Mouse (Mus musculus): Measurements from ENCODE around the gene Leng9. TPM values are rescaled to one million over a fixed set of nuclear protein-coding genes. Genes with fewer than 3 reads are reported as not detected.

Leng9 gene
- total RNA-seq, 1 experiment from 2014 or later, result 1.3 TPM

- no peak for ATAC-seq (replicated peaks; ENCODE audit: low read depth, poor library complexity, severe bottlenecking)
Observed at GRCm38 (mm10) chr7:4144766-4145551, 5.2 kb downstream of the Leng9 start.

- no peak for ATAC-seq (replicated peaks; ENCODE audit: low read depth, poor library complexity, severe bottlenecking)
Observed at GRCm38 (mm10) chr7:4144046-4144445, 6.1 kb downstream of the Leng9 start.

GRCm38 (mm10) chr7:4143506-4143905, 6.7 kb downstream of the Leng9 start:
- no peak for ATAC-seq (replicated peaks; ENCODE audit: low read depth, poor library complexity, severe bottlenecking)

- no peak for ATAC-seq (replicated peaks; ENCODE audit: low read depth, poor library complexity, severe bottlenecking)
Observed at GRCm38 (mm10) chr7:4142796-4143445, 7.3 kb downstream of the Leng9 start.

GRCm38 (mm10) chr7:4141648-4142325, 8.4 kb downstream of the Leng9 start:
- no peak for ATAC-seq (replicated peaks; ENCODE audit: low read depth, poor library complexity, severe bottlenecking)

- no peak for ATAC-seq (replicated peaks; ENCODE audit: low read depth, poor library complexity, severe bottlenecking)
Observed at GRCm38 (mm10) chr7:4139391-4139790, 10.8 kb downstream of the Leng9 start.

- no peak for ATAC-seq (replicated peaks; ENCODE audit: low read depth, poor library complexity, severe bottlenecking)
Observed at GRCm38 (mm10) chr7:4138671-4139070, 11.5 kb downstream of the Leng9 start.

GRCm38 (mm10) chr7:4138181-4138580, 12.0 kb downstream of the Leng9 start:
- no peak for ATAC-seq (replicated peaks; ENCODE audit: low read depth, poor library complexity, severe bottlenecking)

GRCm38 (mm10) chr7:4137746-4138145, 12.4 kb downstream of the Leng9 start:
- no peak for ATAC-seq (replicated peaks; ENCODE audit: low read depth, poor library complexity, severe bottlenecking)

GRCm38 (mm10) chr7:4136771-4137531, 13.2 kb downstream of the Leng9 start, which contains the start of gene Leng8:
Gene Leng8, plus strand, starts transcription at chr7:4137039.
- peak; percentile 96 for ATAC-seq (replicated peaks; ENCODE audit: low read depth, poor library complexity, severe bottlenecking)

- peak; percentile 4; the same call in 1 of the 2 replicates for ATAC-seq (replicated peaks; ENCODE audit: low read depth, poor library complexity, severe bottlenecking)
Observed at GRCm38 (mm10) chr7:4136404-4136770, 13.8 kb downstream of the Leng9 start.

- no peak for ATAC-seq (replicated peaks; ENCODE audit: low read depth, poor library complexity, severe bottlenecking)
Observed at GRCm38 (mm10) chr7:4134911-4135310, 15.3 kb downstream of the Leng9 start.

GRCm38 (mm10) chr7:4132998-4133397, 17.2 kb downstream of the Leng9 start:
- ATAC-seq (replicated peaks; ENCODE audit: low read depth, poor library complexity, severe bottlenecking), result no peak

- no peak for ATAC-seq (replicated peaks; ENCODE audit: low read depth, poor library complexity, severe bottlenecking)
Observed at GRCm38 (mm10) chr7:4132581-4132980, 17.6 kb downstream of the Leng9 start.

GRCm38 (mm10) chr7:4131964-4132363, 18.2 kb downstream of the Leng9 start:
- ATAC-seq (replicated peaks; ENCODE audit: low read depth, poor library complexity, severe bottlenecking), result no peak

- peak; percentile 78 for ATAC-seq (replicated peaks; ENCODE audit: low read depth, poor library complexity, severe bottlenecking)
Observed at GRCm38 (mm10) chr7:4130686-4131452, 19.3 kb downstream of the Leng9 start.

GRCm38 (mm10) chr7:4128860-4129259, 21.3 kb downstream of the Leng9 start:
- ATAC-seq (replicated peaks; ENCODE audit: low read depth, poor library complexity, severe bottlenecking), result no peak

GRCm38 (mm10) chr7:4127894-4128293, 22.3 kb downstream of the Leng9 start:
- no peak for ATAC-seq (replicated peaks; ENCODE audit: low read depth, poor library complexity, severe bottlenecking)

GRCm38 (mm10) chr7:4126992-4127785, 23.0 kb downstream of the Leng9 start:
- ATAC-seq (replicated peaks; ENCODE audit: low read depth, poor library complexity, severe bottlenecking), result no peak

Measured in common myeloid progenitor, adult 5-6 weeks (primary cell).